Mouse (Mus musculus) small intestine, adult 2 months (tissue): Measurements from ENCODE around the gene Tbx1. TPM values are rescaled to one million over a fixed set of nuclear protein-coding genes. Genes with fewer than 3 reads are reported as not detected.
A peak's percentile ranks its signal among the peaks of the same experiment; 100 is the strongest.

Source experiments
- H3K27ac ChIP-seq: fragments of 200-500 bp; 2 replicates; pipeline ENCODE4 v1.5.1; 2012; ENCODE audit warnings: low read depth, low read length, control low read depth, inconsistent platforms; ENCODE audit not compliant: insufficient read depth
- H3K27me3 ChIP-seq: fragments of 200-500 bp; 2 replicates; pipeline ENCODE4 v1.6.1; 2012; ENCODE audit warnings: mild to moderate bottlenecking, moderate library complexity, low read length, inconsistent platforms; ENCODE audit not compliant: control insufficient read depth, insufficient read depth
- H3K36me3 ChIP-seq: fragments of 200-500 bp; 2 replicates; pipeline ENCODE4 v1.6.1; 2012; ENCODE audit warnings: mild to moderate bottlenecking, low read length, control low read depth, inconsistent platforms; ENCODE audit not compliant: control insufficient read depth, insufficient read depth
- H3K4me1 ChIP-seq: fragments of 200-500 bp; 2 replicates; pipeline ENCODE4 v1.6.1; 2012; ENCODE audit warnings: low read length, inconsistent platforms, mixed read lengths; ENCODE audit not compliant: control insufficient read depth, insufficient read depth, insufficient read length
- H3K4me3 ChIP-seq: fragments of 200-500 bp; 2 replicates; pipeline ENCODE4 v1.5.1; 2012; ENCODE audit warnings: low read depth, mild to moderate bottlenecking, control low read depth, inconsistent platforms, low read length, moderate library complexity
- CTCF ChIP-seq: fragments of 200-500 bp; IDR thresholded peaks from 2 replicates; pipeline ENCODE4 v1.5.1; 2012; ENCODE audit warnings: low read depth, mild to moderate bottlenecking, control low read depth, inconsistent platforms, low read length, moderate library complexity, mixed read lengths; ENCODE audit not compliant: insufficient replicate concordance, insufficient read length; ENCODE audit errors: extremely low read depth
- POLR2A ChIP-seq: fragments of 200-500 bp; IDR thresholded peaks from 2 replicates; pipeline ENCODE4 v1.6.1; 2012; ENCODE audit warnings: low read depth, mild to moderate bottlenecking, control low read depth, inconsistent platforms, low read length, moderate library complexity
- WGBS: fragments of 180-500 bp; shearing (Covaris S2); methylation state at CpG from one replicate; pipeline ENCODE4 v1.1.7; 2018; 5-methylcytosine and 5-hydroxymethylcytosine counted together
- polyA plus RNA-seq: library from polyadenylated mRNA; depleted of rRNA; stranded (reverse); fragments of >200 nt; gene quantifications from 2 replicates; pipeline ENCODE4 v1.2.3, GENCODE M21; 2012

Gene Tbx1
- polyA plus RNA-seq, 1 experiment: 8.3 TPM

- 59% methylated on average over 10 of the region's 10 CpGs for WGBS
- TF ChIP-seq POLR2A (no peak), CTCF (no peak)
- Histone ChIP-seq H3K4me1 (peaks cover 21% of the 10 kb centered on the region), H3K27ac (no peak overlapping the region), H3K36me3 (no peaks in the 10 kb centered on the region), H3K4me3 (no peak overlapping the region), H3K27me3 (peaks cover 83% of the 10 kb centered on the region)
Observed at GRCm38 (mm10) chr16:18583169-18583568, 7.3 kb downstream of the Tbx1 start.

- Histone ChIP-seq H3K36me3 (no peaks in the 10 kb centered on the region), H3K4me3 (peak overlapping the region; percentile 58), H3K27me3 (peaks cover 77% of the 10 kb centered on the region), H3K4me1 (peaks cover 21% of the 10 kb centered on the region), H3K27ac (no peak overlapping the region)
- TF ChIP-seq CTCF (no peak), POLR2A (no peak)
- WGBS: 4% methylated on average over 65 of the region's 67 CpGs
Observed at GRCm38 (mm10) chr16:18582426-18583148, 7.9 kb downstream of the Tbx1 start.

GRCm38 (mm10) chr16:18581623-18582205 lies 8.8 kb downstream of the Tbx1 start:
- peaks cover 70% of the 10 kb centered on the region for H3K27me3 ChIP-seq
- peak overlapping the region; percentile 58 for H3K4me3 ChIP-seq
- 2% methylated on average over 53 of the region's 66 CpGs for WGBS
- no peaks in the 10 kb centered on the region for H3K36me3 ChIP-seq
- no peak overlapping the region for H3K27ac ChIP-seq
- TF ChIP-seq CTCF (no peak), POLR2A (no peak)
- H3K4me1 ChIP-seq: peaks cover 20% of the 10 kb centered on the region

- Histone ChIP-seq H3K4me3 (peak overlapping the region; percentile 58), H3K27me3 (peaks cover 65% of the 10 kb centered on the region)
- no peak for TF ChIP-seq POLR2A
- no peak for TF ChIP-seq CTCF
Observed at GRCm38 (mm10) chr16:18581050-18581622, 9.3 kb downstream of the Tbx1 start.

GRCm38 (mm10) chr16:18580389-18580788 lies 10.1 kb downstream of the Tbx1 start:
- H3K4me1 ChIP-seq: peaks cover 14% of the 10 kb centered on the region
- H3K4me3 ChIP-seq: no peak overlapping the region
- H3K36me3 ChIP-seq: no peaks in the 10 kb centered on the region
- TF ChIP-seq CTCF: no peak
- no peak for TF ChIP-seq POLR2A
- 43% methylated on average over 2 of the region's 2 CpGs for WGBS
- no peak overlapping the region for H3K27ac ChIP-seq
- H3K27me3 ChIP-seq: peaks cover 57% of the 10 kb centered on the region

More at GRCm38 (mm10) chr16:18581050-18581622, 9.3 kb downstream of the Tbx1 start:
- 9% methylated on average over 21 of the region's 21 CpGs for WGBS
- H3K27ac ChIP-seq: no peak overlapping the region
- H3K36me3 ChIP-seq: no peaks in the 10 kb centered on the region
- peaks cover 15% of the 10 kb centered on the region for H3K4me1 ChIP-seq

GRCm38 (mm10) chr16:18577599-18578160 lies 12.8 kb downstream of the Tbx1 start:
- H3K36me3 ChIP-seq: no peaks in the 10 kb centered on the region
- H3K27me3 ChIP-seq: peaks cover 30% of the 10 kb centered on the region
- WGBS: 51% methylated on average over 5 of the region's 5 CpGs
- H3K4me3 ChIP-seq: no peak overlapping the region
- H3K4me1 ChIP-seq: peaks cover 14% of the 10 kb centered on the region
- H3K27ac ChIP-seq: no peak overlapping the region
- TF ChIP-seq CTCF: no peak
- TF ChIP-seq POLR2A: no peak

- H3K27me3 ChIP-seq: peaks cover 24% of the 10 kb centered on the region
- no peak overlapping the region for H3K27ac ChIP-seq
- 51% methylated on average over 3 of the region's 3 CpGs for WGBS
- H3K4me1 ChIP-seq: peaks cover 8% of the 10 kb centered on the region; the same call in 1 of the 2 replicates
- TF ChIP-seq POLR2A (no peak), CTCF (no peak)
- H3K36me3 ChIP-seq: no peaks in the 10 kb centered on the region
- no peak overlapping the region for H3K4me3 ChIP-seq
Observed at GRCm38 (mm10) chr16:18577071-18577470, 13.4 kb downstream of the Tbx1 start.
